Mouse (Mus musculus) layer of hippocampus, adult 9-10 months (tissue): ENCODE results near the gene Zbtb7b.

Experiments used
- DNase-seq: peaks from one replicate; pipeline ENCODE4 v3.0.0; 2022; ENCODE audit warnings: low spot score

Gene Zbtb7b

GRCm38 (mm10) chr3:89418170-89418860, 23.7 kb upstream of the Zbtb7b start, which contains the start of the genes Cks1b and Shc1:
Gene Cks1b (minus strand): TSS chr3:89418383.
Gene Shc1 (plus strand): TSS chr3:89418443.
- DNase-seq = peak; percentile 97

GRCm38 (mm10) chr3:89417840-89418169, 23.2 kb upstream of the Zbtb7b start:
- DNase-seq = no peak

GRCm38 (mm10) chr3:89417131-89417530, 22.6 kb upstream of the Zbtb7b start:
- no peak for DNase-seq

GRCm38 (mm10) chr3:89416158-89416557, 21.6 kb upstream of the Zbtb7b start:
- no peak for DNase-seq

- DNase-seq = peak; percentile 100
Measured at GRCm38 (mm10) chr3:89411490-89412393, 17.2 kb upstream of the Zbtb7b start, which contains the start of gene Flad1. Gene Flad1 (minus strand): TSS chr3:89411870.

- DNase-seq = no peak
Measured at GRCm38 (mm10) chr3:89410864-89411263, 16.3 kb upstream of the Zbtb7b start.

GRCm38 (mm10) chr3:89409701-89410100, 15.1 kb upstream of the Zbtb7b start:
- DNase-seq = no peak

GRCm38 (mm10) chr3:89408448-89408847, 13.9 kb upstream of the Zbtb7b start:
- no peak for DNase-seq

GRCm38 (mm10) chr3:89406887-89407286, 12.3 kb upstream of the Zbtb7b start:
- DNase-seq = no peak

- no peak for DNase-seq
Measured at GRCm38 (mm10) chr3:89402693-89403092, 8.1 kb upstream of the Zbtb7b start, which contains the start of gene Lenep. Gene Lenep (minus strand): TSS chr3:89402793.

- no peak for DNase-seq
Measured at GRCm38 (mm10) chr3:89401329-89401728, 6.8 kb upstream of the Zbtb7b start.

GRCm38 (mm10) chr3:89396654-89397005, 2.1 kb upstream of the Zbtb7b start:
- DNase-seq = no peak

- no peak for DNase-seq
Measured at GRCm38 (mm10) chr3:89395806-89396653, 1.5 kb upstream of the Zbtb7b start.

GRCm38 (mm10) chr3:89395419-89395805, 836 bp upstream of the Zbtb7b start:
- DNase-seq = no peak

GRCm38 (mm10) chr3:89394894-89395256, 299 bp upstream of the Zbtb7b start:
- no peak for DNase-seq

- DNase-seq = peak; percentile 81
Measured at GRCm38 (mm10) chr3:89393605-89394004, 971 bp downstream of the Zbtb7b start.

- no peak for DNase-seq
Measured at GRCm38 (mm10) chr3:89392871-89393311, 1.7 kb downstream of the Zbtb7b start.

- DNase-seq = no peak
Measured at GRCm38 (mm10) chr3:89391663-89392511, 2.7 kb downstream of the Zbtb7b start.

GRCm38 (mm10) chr3:89390699-89391662, 3.6 kb downstream of the Zbtb7b start:
- DNase-seq = no peak

- DNase-seq = no peak
Measured at GRCm38 (mm10) chr3:89390111-89390515, 4.5 kb downstream of the Zbtb7b start.
